Mouse (Mus musculus) CD8-positive naive resting alpha-beta T cell, adult 2 months (primary cell): ENCODE results near the gene Mst1.
A peak's percentile ranks its signal among the peaks of the same experiment; 100 is the strongest.

Experiments
- DNase-seq, 2 experiments: peaks; one replicate each; pipeline ENCODE4 v3.0.0; 2022; ENCODE audit warnings: low read depth in 2 of 2, low spot score in 2 of 2

The Mst1 gene

GRCm38 (mm10) chr9:108080168-108080567, at the start of gene Mst1:
TSS of gene Mst1 (plus strand) at chr9:108080436.
- no peak for DNase-seq

- DNase-seq = no peak
Observed at GRCm38 (mm10) chr9:108032126-108032525, 48.1 kb upstream of the Mst1 start.

GRCm38 (mm10) chr9:108035331-108036156, 44.7 kb upstream of the Mst1 start:
- DNase-seq = no peak

GRCm38 (mm10) chr9:108044751-108045492, 35.3 kb upstream of the Mst1 start:
- no peak for DNase-seq

GRCm38 (mm10) chr9:108046582-108046981, 33.7 kb upstream of the Mst1 start:
- DNase-seq = no peak

GRCm38 (mm10) chr9:108047601-108048565, 32.4 kb upstream of the Mst1 start:
- no peak for DNase-seq

- DNase-seq = peak in 1 of 2 experiments; percentile 19
Observed at GRCm38 (mm10) chr9:108048566-108048955, 31.7 kb upstream of the Mst1 start.

- DNase-seq = peak; percentile 92 to 93
Observed at GRCm38 (mm10) chr9:108049016-108049455, 31.2 kb upstream of the Mst1 start, which contains the start of gene Gmppb. TSS of gene Gmppb (plus strand) at chr9:108049242.

GRCm38 (mm10) chr9:108049561-108050251, 30.5 kb upstream of the Mst1 start:
- DNase-seq = no peak

- DNase-seq = no peak
Observed at GRCm38 (mm10) chr9:108051184-108051930, 28.9 kb upstream of the Mst1 start.

- DNase-seq = no peak
Observed at GRCm38 (mm10) chr9:108051931-108052220, 28.4 kb upstream of the Mst1 start.

GRCm38 (mm10) chr9:108052411-108052810, 27.8 kb upstream of the Mst1 start:
- no peak for DNase-seq

GRCm38 (mm10) chr9:108052885-108053664, 27.2 kb upstream of the Mst1 start, which contains the start of gene Amigo3:
TSS of gene Amigo3 (plus strand) at chr9:108053159.
- DNase-seq = peak; percentile 92 to 97

GRCm38 (mm10) chr9:108053665-108054225, 26.5 kb upstream of the Mst1 start:
- DNase-seq = no peak

GRCm38 (mm10) chr9:108054331-108055040, 25.8 kb upstream of the Mst1 start:
- no peak for DNase-seq

GRCm38 (mm10) chr9:108055061-108055460, 25.2 kb upstream of the Mst1 start:
- no peak for DNase-seq

- no peak for DNase-seq
Observed at GRCm38 (mm10) chr9:108055661-108056237, 24.5 kb upstream of the Mst1 start.
